Mouse (Mus musculus) ES-E14 (cell line): Measurements from ENCODE around the gene Hhipl1. TPM values are rescaled to one million over a fixed set of nuclear protein-coding genes. Genes with fewer than 3 reads are reported as not detected.

Source experiments
- DNase-seq: peaks from one replicate; pipeline ENCODE4 v3.0.0-alpha.2; 2013; ENCODE audit warnings: low read depth, low spot score
- H3K27ac ChIP-seq: 2 replicates; pipeline ENCODE4 v1.5.1; 2012; ENCODE audit warnings: low read depth, mild to moderate bottlenecking, low read length, moderate library complexity, mixed read lengths; ENCODE audit not compliant: poor library complexity, insufficient read depth, severe bottlenecking
- H3K36me3 ChIP-seq: 2 replicates; pipeline ENCODE4 v1.6.1; 2012; ENCODE audit warnings: mild to moderate bottlenecking, low read length, moderate library complexity, mixed read lengths; ENCODE audit not compliant: control insufficient read depth, poor library complexity, insufficient read depth, severe bottlenecking
- H3K4me1 ChIP-seq, 2 experiments: fragments of 150-350 bp in 1 of 2; sonication (generic) in 1 of 2; 2 replicates each; pipeline ENCODE4 v1.6.1; 2012; ENCODE audit warnings: low read length in 2 of 2, mild to moderate bottlenecking in 1 of 2, mixed read lengths in 1 of 2; ENCODE audit not compliant: control insufficient read depth in 2 of 2, insufficient read depth in 2 of 2, poor library complexity in 1 of 2
- H3K4me3 ChIP-seq, 2 experiments: fragments of 150-350 bp in 1 of 2; sonication (generic) in 1 of 2; 2 replicates each; pipeline ENCODE4 v1.5.1; 2012; ENCODE audit warnings: low read length in 2 of 2, low read depth in 1 of 2, mild to moderate bottlenecking in 1 of 2, mixed read lengths in 1 of 2; ENCODE audit not compliant: insufficient read depth in 1 of 2, poor library complexity in 1 of 2, severe bottlenecking in 1 of 2
- H3K9ac ChIP-seq: 2 replicates; pipeline ENCODE4 v1.6.1; 2012; ENCODE audit warnings: low read depth, mild to moderate bottlenecking, low read length, mixed read lengths; ENCODE audit not compliant: poor library complexity, insufficient read depth, severe bottlenecking
- H3K9me3 ChIP-seq: fragments of 150-350 bp; sonication (generic); 2 replicates; pipeline ENCODE4 v1.6.1; 2012; ENCODE audit warnings: low read depth, mild to moderate bottlenecking, low read length; ENCODE audit not compliant: control insufficient read depth, insufficient read depth
- CHD2 ChIP-seq: IDR thresholded peaks from 2 replicates; pipeline ENCODE4 v1.6.1; 2014; ENCODE audit warnings: mild to moderate bottlenecking, low read depth, low read length, inconsistent platforms
- HCFC1 ChIP-seq: IDR thresholded peaks from 2 replicates; pipeline ENCODE4 v1.6.1; 2012; ENCODE audit warnings: low read length, inconsistent platforms, borderline replicate concordance; ENCODE audit not compliant: insufficient read depth
- MAFK ChIP-seq: IDR thresholded peaks from 2 replicates; pipeline ENCODE4 v1.6.1; 2014; ENCODE audit warnings: mild to moderate bottlenecking, low read depth, low read length, inconsistent platforms; ENCODE audit not compliant: insufficient read depth
- ZC3H11A ChIP-seq: IDR thresholded peaks from 2 replicates; pipeline ENCODE4 v1.6.1; 2012; ENCODE audit warnings: low read depth, mild to moderate bottlenecking, inconsistent platforms, low read length, borderline replicate concordance
- ZNF384 ChIP-seq: IDR thresholded peaks from 2 replicates; pipeline ENCODE4 v1.6.1; 2012; ENCODE audit warnings: low read depth, low read length, inconsistent platforms
- in situ Hi-C, 2 experiments: fragments of 600-800 bp; cut with MboI; formaldehyde crosslinking; loops; one replicate each; pipeline ENCODE4 v1.15.1; 2025; ENCODE audit warnings: low sequenced_read_pairs in 2 of 2, inconsistent platforms in 1 of 2; ENCODE audit not compliant: unreplicated experiment in 2 of 2
- total RNA-seq: library from RNA; depleted of rRNA; stranded (reverse); fragments of 300-350 nt; gene quantifications from 2 replicates; pipeline ENCODE4 v1.2.3, GENCODE M21; 2012

The Hhipl1 gene
- total RNA-seq, 1 experiment: 1.0 TPM

- no peaks in the 10 kb centered on the region for H3K9me3 ChIP-seq
- TF ChIP-seq MAFK (no peak), CHD2 (no peak), ZNF384 (no peak), HCFC1 (no peak), ZC3H11A (no peak)
- peak overlapping the region; percentile 40 to 57; a peak in 3 of 4 replicates for H3K4me3 ChIP-seq
- H3K9ac ChIP-seq: peak overlapping the region; percentile 21; the same call in 1 of the 2 replicates
- H3K4me1 ChIP-seq: peaks cover 3 to 29% of the 10 kb centered on the region in 2 experiments; a peak in 2 of 4 replicates
- H3K36me3 ChIP-seq: no peaks in the 10 kb centered on the region
- no peak for DNase-seq
- H3K27ac ChIP-seq: no peak overlapping the region
- in situ Hi-C loops: no loop called here
Observed at GRCm38 (mm10) chr12:108317826-108318430, 11.9 kb downstream of the Hhipl1 start.

DNA sequence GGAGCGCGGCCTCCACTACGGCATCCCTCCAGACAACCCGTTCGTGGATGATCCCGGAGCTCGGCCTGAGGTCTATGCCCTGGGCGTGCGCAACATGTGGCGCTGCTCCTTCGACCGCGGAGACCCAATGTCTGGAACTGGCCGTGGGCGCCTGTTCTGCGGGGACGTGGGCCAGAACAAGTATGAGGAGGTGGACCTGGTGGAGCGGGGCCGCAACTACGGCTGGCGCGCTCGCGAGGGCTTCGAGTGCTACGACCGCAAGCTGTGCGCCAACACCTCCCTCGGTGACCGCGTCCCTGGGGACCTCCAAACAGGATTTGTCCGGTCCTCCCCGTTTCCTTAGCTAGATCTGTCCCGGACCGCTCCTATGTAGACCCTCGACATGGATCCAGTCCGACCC, 12.4 kb downstream of the Hhipl1 start:
- Histone ChIP-seq H3K9me3 (no peaks in the 10 kb centered on the region), H3K36me3 (no peaks in the 10 kb centered on the region), H3K4me1 (peaks cover 3 to 25% of the 10 kb centered on the region in 2 experiments; a peak in 2 of 4 replicates), H3K27ac (no peak overlapping the region), H3K9ac (peak overlapping the region; percentile 21; the same call in 1 of the 2 replicates), H3K4me3 (peak overlapping the region; percentile 40 to 57; a peak in 3 of 4 replicates)
- no peak for DNase-seq
- in situ Hi-C loops: no loop called here
- TF ChIP-seq MAFK (no peak), CHD2 (no peak), ZC3H11A (no peak), HCFC1 (no peak), ZNF384 (no peak)

DNA sequence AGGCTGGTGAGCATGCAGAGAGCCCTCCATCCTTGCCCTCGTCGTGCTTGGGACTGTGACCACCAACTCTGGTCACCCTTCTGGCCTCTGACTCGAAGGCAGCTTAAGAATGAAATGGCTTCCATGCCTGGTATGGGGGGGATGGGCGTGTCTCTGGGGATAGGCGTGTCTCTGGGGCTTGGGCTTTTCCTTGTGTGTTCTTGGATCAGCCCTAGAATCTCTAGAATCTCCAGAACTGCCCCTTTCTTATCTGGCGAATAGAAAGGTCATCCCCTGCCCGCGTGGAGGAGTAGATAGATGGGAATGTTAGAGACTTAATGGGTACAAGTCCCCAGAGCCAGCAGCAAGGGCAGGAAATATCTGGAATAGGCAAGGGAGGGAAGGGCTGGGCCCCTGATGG, 14.0 kb downstream of the Hhipl1 start:
- Histone ChIP-seq H3K9ac (no peak overlapping the region), H3K36me3 (no peaks in the 10 kb centered on the region), H3K27ac (no peak overlapping the region), H3K4me3 (no peak overlapping the region), H3K4me1 (peaks cover 3 to 25% of the 10 kb centered on the region in 2 experiments; a peak in 2 of 4 replicates), H3K9me3 (no peaks in the 10 kb centered on the region)
- in situ Hi-C loops: no loop called here
- TF ChIP-seq ZNF384: no peak
- TF ChIP-seq CHD2: no peak
- no peak for TF ChIP-seq HCFC1
- TF ChIP-seq ZC3H11A: no peak
- TF ChIP-seq MAFK: no peak
- no peak for DNase-seq

DNA sequence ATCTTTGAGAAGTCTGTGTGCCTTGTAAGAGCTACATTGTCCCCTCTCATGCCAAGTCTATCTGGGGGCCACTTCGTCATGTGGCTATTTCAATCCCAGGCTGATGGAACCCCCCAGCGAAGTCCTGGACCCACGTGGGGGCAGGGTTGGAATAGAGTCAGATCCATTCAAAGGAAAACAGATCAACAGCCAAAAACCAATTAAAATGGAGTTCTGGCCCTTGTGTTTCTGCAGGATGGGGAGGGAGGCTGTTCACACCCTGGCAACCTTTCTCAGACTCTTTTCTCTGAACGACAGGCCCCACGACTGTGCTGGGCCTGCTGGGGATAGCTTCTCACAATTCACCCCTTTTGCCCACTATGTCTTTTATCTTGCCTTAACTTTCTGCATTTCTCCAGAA, 20.3 kb downstream of the Hhipl1 start:
- Histone ChIP-seq H3K4me3 (no peak overlapping the region), H3K9me3 (no peaks in the 10 kb centered on the region), H3K4me1 (peaks cover 0 to 3% of the 10 kb centered on the region in 2 experiments; a peak in 2 of 4 replicates), H3K27ac (no peak overlapping the region), H3K9ac (no peak overlapping the region), H3K36me3 (no peaks in the 10 kb centered on the region)
- TF ChIP-seq HCFC1 (no peak), ZC3H11A (no peak), CHD2 (no peak)
- DNase-seq: no peak
- in situ Hi-C loops: no loop called here
